Mouse (Mus musculus) limb, embryonic 13.5 days (tissue): ENCODE measurements around the gene Ntm. TPM values are rescaled to one million over a fixed set of nuclear protein-coding genes. Genes with fewer than 3 reads are reported as not detected.
A peak's percentile ranks its signal among the peaks of the same experiment; 100 is the strongest.

Source experiments
- ATAC-seq: fragments of 200-750 bp; cut with Nextera tagmentation; 2 replicates; pipeline ENCODE4 v1.8.0; 2017; ENCODE audit warnings: low read depth, moderate number of reproducible peaks, moderate TSS enrichment; ENCODE audit not compliant: low FRiP score
- H3K27ac ChIP-seq: fragments of 300-500 bp; sonication (generic); 2 replicates; pipeline ENCODE4 v1.5.1; 2015; ENCODE audit warnings: inconsistent platforms, mild to moderate bottlenecking, moderate library complexity
- H3K27me3 ChIP-seq: fragments of 300-500 bp; sonication (generic); 2 replicates; pipeline ENCODE4 v1.6.1; 2015; ENCODE audit warnings: mild to moderate bottlenecking, inconsistent platforms
- H3K36me3 ChIP-seq: fragments of 300-500 bp; sonication (generic); 2 replicates; pipeline ENCODE4 v1.6.1; 2015; ENCODE audit warnings: inconsistent platforms, mild to moderate bottlenecking, moderate library complexity
- H3K4me1 ChIP-seq: fragments of 300-500 bp; sonication (generic); 2 replicates; pipeline ENCODE4 v1.6.1; 2015; ENCODE audit warnings: inconsistent platforms
- H3K4me2 ChIP-seq: fragments of 300-500 bp; sonication (generic); replicated peaks from 2 replicates; pipeline ENCODE4 v1.6.1; 2015; ENCODE audit warnings: inconsistent platforms, mild to moderate bottlenecking, moderate library complexity
- H3K4me3 ChIP-seq: fragments of 300-500 bp; sonication (generic); 2 replicates; pipeline ENCODE4 v1.5.1; 2015; ENCODE audit warnings: moderate library complexity, mild to moderate bottlenecking, inconsistent platforms
- H3K9ac ChIP-seq: fragments of 300-500 bp; sonication (generic); 2 replicates; pipeline ENCODE4 v1.6.1; 2015; ENCODE audit warnings: mild to moderate bottlenecking, inconsistent platforms
- H3K9me3 ChIP-seq: fragments of 300-500 bp; sonication (generic); 2 replicates; pipeline ENCODE4 v1.6.1; 2016; ENCODE audit warnings: inconsistent platforms
- WGBS: fragments of 180-500 bp; shearing (Covaris S2); methylation state at CpG from one replicate; pipeline ENCODE4 v1.1.7; 2015; 5-methylcytosine and 5-hydroxymethylcytosine counted together
- polyA plus RNA-seq: library from polyadenylated mRNA; unstranded; fragments of >200 nt; fragmentation: Nextera tagmentation; extraction: Ambion mirVana; gene quantifications from 2 replicates; pipeline ENCODE4 v1.2.1, GENCODE M21; 2015

The Ntm gene
- polyA plus RNA-seq, 1 experiment from 2014 or later = 40.0 TPM

GRCm38 (mm10) chr9:29736031-29736430 lies 226.9 kb downstream of the Ntm start:
- 8% methylated on average over 3 of the region's 3 CpGs for WGBS
- H3K9ac ChIP-seq = no peak overlapping the region
- H3K4me1 ChIP-seq = peaks cover 3% of the 10 kb centered on the region; the same call in 1 of the 2 replicates
- H3K27ac ChIP-seq = no peak overlapping the region
- no peak overlapping the region for H3K4me2 ChIP-seq
- no peak overlapping the region for H3K4me3 ChIP-seq
- H3K27me3 ChIP-seq = no peaks in the 10 kb centered on the region
- H3K36me3 ChIP-seq = no peaks in the 10 kb centered on the region
- H3K9me3 ChIP-seq = no peaks in the 10 kb centered on the region
- no peak for ATAC-seq

GRCm38 (mm10) chr9:29732895-29733294 lies 230.0 kb downstream of the Ntm start:
- Histone ChIP-seq H3K27me3 (no peaks in the 10 kb centered on the region), H3K9ac (no peak overlapping the region), H3K4me3 (no peak overlapping the region), H3K4me1 (peaks cover 3% of the 10 kb centered on the region; the same call in 1 of the 2 replicates), H3K9me3 (no peaks in the 10 kb centered on the region), H3K36me3 (no peaks in the 10 kb centered on the region), H3K4me2 (no peak overlapping the region), H3K27ac (no peak overlapping the region)
- WGBS = 53% methylated on average over 3 of the region's 3 CpGs
- peak; percentile 36; the same call in 1 of the 2 replicates for ATAC-seq

- Histone ChIP-seq H3K4me2 (no peak overlapping the region), H3K27me3 (no peaks in the 10 kb centered on the region), H3K4me1 (peaks cover 3% of the 10 kb centered on the region; the same call in 1 of the 2 replicates), H3K27ac (no peak overlapping the region), H3K36me3 (no peaks in the 10 kb centered on the region), H3K9me3 (no peaks in the 10 kb centered on the region), H3K9ac (no peak overlapping the region), H3K4me3 (no peak overlapping the region)
- no peak for ATAC-seq
- WGBS = 44% methylated on average over 3 of the region's 3 CpGs
Measured at GRCm38 (mm10) chr9:29731672-29732071, 231.3 kb downstream of the Ntm start.

- Histone ChIP-seq H3K4me3 (no peak overlapping the region), H3K9me3 (no peaks in the 10 kb centered on the region), H3K4me1 (no peaks in the 10 kb centered on the region; the same call in 1 of the 2 replicates), H3K27me3 (no peaks in the 10 kb centered on the region), H3K27ac (no peak overlapping the region), H3K4me2 (no peak overlapping the region), H3K36me3 (no peaks in the 10 kb centered on the region), H3K9ac (no peak overlapping the region)
- 69% methylated on average over 19 of the region's 19 CpGs for WGBS
- ATAC-seq = no peak
Measured at GRCm38 (mm10) chr9:29727540-29728432, 235.2 kb downstream of the Ntm start.

GRCm38 (mm10) chr9:29721461-29721860 lies 241.5 kb downstream of the Ntm start:
- no peak for ATAC-seq
- Histone ChIP-seq H3K4me2 (no peak overlapping the region), H3K36me3 (no peaks in the 10 kb centered on the region), H3K9ac (no peak overlapping the region), H3K4me3 (no peak overlapping the region), H3K27me3 (no peaks in the 10 kb centered on the region), H3K4me1 (no peaks in the 10 kb centered on the region), H3K9me3 (no peaks in the 10 kb centered on the region), H3K27ac (no peak overlapping the region)
- WGBS = 68% methylated on average over 1 of the region's 1 CpGs

GRCm38 (mm10) chr9:29716795-29717194 lies 246.1 kb downstream of the Ntm start:
- no peaks in the 10 kb centered on the region for H3K36me3 ChIP-seq
- H3K27me3 ChIP-seq = no peaks in the 10 kb centered on the region
- H3K27ac ChIP-seq = no peak overlapping the region
- H3K4me3 ChIP-seq = no peak overlapping the region
- H3K9ac ChIP-seq = no peak overlapping the region
- no peaks in the 10 kb centered on the region for H3K4me1 ChIP-seq
- 41% methylated on average over 2 of the region's 2 CpGs for WGBS
- no peak overlapping the region for H3K4me2 ChIP-seq
- no peaks in the 10 kb centered on the region for H3K9me3 ChIP-seq
- ATAC-seq = no peak

GRCm38 (mm10) chr9:29698276-29698675 lies 264.7 kb downstream of the Ntm start:
- no peak overlapping the region for H3K9ac ChIP-seq
- WGBS = 84% methylated on average over 4 of the region's 4 CpGs
- no peak for ATAC-seq

GRCm38 (mm10) chr9:29694151-29694550 lies 268.8 kb downstream of the Ntm start:
- Histone ChIP-seq H3K27me3 (no peaks in the 10 kb centered on the region), H3K4me2 (no peak overlapping the region), H3K27ac (no peak overlapping the region), H3K36me3 (no peaks in the 10 kb centered on the region), H3K9ac (no peak overlapping the region), H3K9me3 (no peaks in the 10 kb centered on the region), H3K4me1 (no peaks in the 10 kb centered on the region), H3K4me3 (no peak overlapping the region)
- no peak for ATAC-seq
- 49% methylated on average over 2 of the region's 2 CpGs for WGBS

More at GRCm38 (mm10) chr9:29698276-29698675, 264.7 kb downstream of the Ntm start:
- Histone ChIP-seq H3K36me3 (no peaks in the 10 kb centered on the region), H3K4me3 (no peak overlapping the region), H3K9me3 (no peaks in the 10 kb centered on the region), H3K4me2 (no peak overlapping the region), H3K4me1 (no peaks in the 10 kb centered on the region), H3K27me3 (no peaks in the 10 kb centered on the region), H3K27ac (no peak overlapping the region)

- ATAC-seq = no peak
- Histone ChIP-seq H3K36me3 (no peaks in the 10 kb centered on the region), H3K9ac (no peak overlapping the region), H3K27ac (no peak overlapping the region), H3K27me3 (peaks cover 2% of the 10 kb centered on the region; the same call in 1 of the 2 replicates), H3K9me3 (no peaks in the 10 kb centered on the region), H3K4me3 (no peak overlapping the region), H3K4me1 (no peaks in the 10 kb centered on the region), H3K4me2 (no peak overlapping the region)
- WGBS = 82% methylated on average over 5 of the region's 5 CpGs
Measured at GRCm38 (mm10) chr9:29691186-29691855, 271.6 kb downstream of the Ntm start.

GRCm38 (mm10) chr9:29682224-29682623 lies 280.7 kb downstream of the Ntm start:
- Histone ChIP-seq H3K27me3 (0 out of 2 replicates have a peak, but pooled peaks cover 4% of the 10 kb centered on the region), H3K9me3 (no peaks in the 10 kb centered on the region), H3K4me2 (no peak overlapping the region), H3K4me1 (peaks cover 22% of the 10 kb centered on the region), H3K27ac (no peak overlapping the region), H3K4me3 (no peak overlapping the region), H3K36me3 (no peaks in the 10 kb centered on the region), H3K9ac (no peak overlapping the region)
- 60% methylated on average over 6 of the region's 6 CpGs for WGBS
- ATAC-seq = peak; percentile 40; the same call in 1 of the 2 replicates

- Histone ChIP-seq H3K4me2 (no peak overlapping the region), H3K9me3 (no peaks in the 10 kb centered on the region), H3K4me3 (no peak overlapping the region), H3K4me1 (peaks cover 22% of the 10 kb centered on the region), H3K27me3 (0 out of 2 replicates have a peak, but pooled peaks cover 4% of the 10 kb centered on the region), H3K9ac (no peak overlapping the region), H3K27ac (no peak overlapping the region), H3K36me3 (no peaks in the 10 kb centered on the region)
- ATAC-seq = peak; percentile 36; the same call in 1 of the 2 replicates
- WGBS = 6% methylated on average over 5 of the region's 5 CpGs
Measured at GRCm38 (mm10) chr9:29680677-29681076, 282.3 kb downstream of the Ntm start.

GRCm38 (mm10) chr9:29673911-29674310 lies 289.0 kb downstream of the Ntm start:
- Histone ChIP-seq H3K27me3 (peaks cover 4% of the 10 kb centered on the region; the same call in 1 of the 2 replicates), H3K9me3 (no peaks in the 10 kb centered on the region), H3K27ac (no peak overlapping the region), H3K4me1 (peaks cover 6% of the 10 kb centered on the region), H3K4me3 (no peak overlapping the region), H3K4me2 (no peak overlapping the region), H3K9ac (no peak overlapping the region), H3K36me3 (no peaks in the 10 kb centered on the region)
- 56% methylated on average over 8 of the region's 8 CpGs for WGBS
- ATAC-seq = no peak
